ENCODE assay signal across 8 mouse cellular contexts in genomic region chr8:123442871-123443575, GRCm38 (mm10). TPM values are rescaled to one million over a fixed set of nuclear protein-coding genes. Genes with fewer than 3 reads are reported as not detected.
DNase-seq lines count a peak whose midpoint lies in the region; ATAC-seq and TF ChIP-seq lines count a peak whose summit lies in the region.

No protein-coding gene starts in this region.

- peak; percentile 93 for DNase-seq in CD4-positive helper T cell, adult 2 months (ENCODE audit: low read depth, low spot score)
- peak; percentile 74 for DNase-seq in brain, embryonic 18.5 days (ENCODE audit: low read depth, low spot score)
- peak; percentile 91 for DNase-seq in kidney, postnatal 0 days (ENCODE audit: low spot score)
- DNase-seq in liver, embryonic 11.5 days (ENCODE audit: low spot score): peak; percentile 96
- peak; percentile 96 for DNase-seq in naive thymus-derived CD4-positive, alpha-beta T cell, adult 2 months (ENCODE audit: low read depth)

- H3K4me2 ChIP-seq in heart, embryonic 12.5 days: peak overlapping the region; percentile 73
- peak overlapping the region; percentile 74 for H3K4me2 ChIP-seq in kidney, postnatal 0 days (ENCODE audit: low read length)
- peak overlapping the region; percentile 81 for H3K4me2 ChIP-seq in liver, embryonic 11.5 days
- H3K4me2 ChIP-seq in stomach, embryonic 14.5 days (replicated peaks; ENCODE audit: low read depth, low read length): peak overlapping the region; percentile 49

- H3K4me1 ChIP-seq in heart, embryonic 12.5 days (replicated peaks): peaks cover 35% of the 10 kb centered on the region
- H3K4me1 ChIP-seq in kidney, postnatal 0 days (replicated peaks; ENCODE audit: insufficient read depth, low read length): peaks cover 8% of the 10 kb centered on the region; the same call in 1 of the 2 replicates
- peaks cover 9% of the 10 kb centered on the region for H3K4me1 ChIP-seq in liver, embryonic 11.5 days (replicated peaks; ENCODE audit: control insufficient read depth, insufficient read depth, low read length)
- no peaks in the 10 kb centered on the region; the same call in 1 of the 2 replicates for H3K4me1 ChIP-seq in stomach, embryonic 14.5 days (ENCODE audit: control insufficient read depth, insufficient read depth, low read length)

- WGBS in heart, embryonic 12.5 days: 1% methylated on average over 41 of the region's 41 CpGs
- under 1% methylated on average over 41 of the region's 41 CpGs for whole genome bisulfite sequencing in kidney, postnatal 0 days
- 1% methylated on average over 41 of the region's 41 CpGs for WGBS in liver, embryonic 11.5 days
- WGBS in stomach, embryonic 14.5 days: 1% methylated on average over 41 of the region's 41 CpGs

- no peaks in the 10 kb centered on the region for H3K36me3 ChIP-seq in heart, embryonic 12.5 days
- 0 out of 2 replicates have a peak, but pooled peaks cover 3% of the 10 kb centered on the region for H3K36me3 ChIP-seq in kidney, postnatal 0 days (ENCODE audit: insufficient read depth, low read length)
- H3K36me3 ChIP-seq in liver, embryonic 11.5 days (ENCODE audit: control insufficient read depth, insufficient read depth, low read length): no peaks in the 10 kb centered on the region
- H3K36me3 ChIP-seq in stomach, embryonic 14.5 days (ENCODE audit: control insufficient read depth, insufficient read depth, low read length): no peaks in the 10 kb centered on the region

- peak overlapping the region; percentile 6; the same call in 1 of the 2 replicates for H3K27ac ChIP-seq in heart, embryonic 12.5 days (ENCODE audit: poor library complexity, severe bottlenecking)
- H3K27ac ChIP-seq in kidney, postnatal 0 days: peak overlapping the region; percentile 60
- peak overlapping the region; percentile 43 for H3K27ac ChIP-seq in liver, embryonic 11.5 days (ENCODE audit: low read depth, low read length)
- H3K27ac ChIP-seq in stomach, embryonic 14.5 days (ENCODE audit: low read length): no peak overlapping the region

- H3K4me3 ChIP-seq in heart, embryonic 12.5 days: peak overlapping the region; percentile 54
- peak overlapping the region; percentile 55 for H3K4me3 ChIP-seq in kidney, postnatal 0 days (replicated peaks; ENCODE audit: low read depth, low read length)
- peak overlapping the region; percentile 72 for H3K4me3 ChIP-seq in liver, embryonic 11.5 days (ENCODE audit: low read depth, low read length)
- peak overlapping the region; percentile 44 for H3K4me3 ChIP-seq in stomach, embryonic 14.5 days (ENCODE audit: low read depth, low read length)

- peak; percentile 76 for TF ChIP-seq CTCF in kidney, postnatal 0 days (IDR thresholded peaks at IDR 0.05; ENCODE audit: low read depth)

- no peaks in the 10 kb centered on the region for H3K27me3 ChIP-seq in heart, embryonic 12.5 days (replicated peaks)
- H3K27me3 ChIP-seq in kidney, postnatal 0 days (ENCODE audit: insufficient read depth, low read length): no peaks in the 10 kb centered on the region
- no peaks in the 10 kb centered on the region for H3K27me3 ChIP-seq in liver, embryonic 11.5 days (replicated peaks; ENCODE audit: control insufficient read depth, insufficient read depth, low read length)
- no peaks in the 10 kb centered on the region for H3K27me3 ChIP-seq in stomach, embryonic 14.5 days (ENCODE audit: control insufficient read depth, insufficient read depth, low read length)

- H3K9ac ChIP-seq in heart, embryonic 12.5 days: peak overlapping the region; percentile 69
- peak overlapping the region; percentile 72 for H3K9ac ChIP-seq in kidney, postnatal 0 days (ENCODE audit: low read depth, low read length)
- peak overlapping the region; percentile 88 for H3K9ac ChIP-seq in liver, embryonic 11.5 days (ENCODE audit: low read depth, low read length)
- H3K9ac ChIP-seq in stomach, embryonic 14.5 days (replicated peaks; ENCODE audit: low read depth, low read length): peak overlapping the region; percentile 41

- H3K9me3 ChIP-seq in heart, embryonic 12.5 days (replicated peaks): no peaks in the 10 kb centered on the region
- no peaks in the 10 kb centered on the region for H3K9me3 ChIP-seq in kidney, postnatal 0 days (replicated peaks; ENCODE audit: low read length)
- no peaks in the 10 kb centered on the region for H3K9me3 ChIP-seq in liver, embryonic 11.5 days (ENCODE audit: control insufficient read depth, low read length)
- no peaks in the 10 kb centered on the region for H3K9me3 ChIP-seq in stomach, embryonic 14.5 days (ENCODE audit: control insufficient read depth, low read depth, low read length)

- ATAC-seq in erythroid progenitor cell, adult 5-6 weeks (replicated peaks; ENCODE audit: low FRiP score, poor library complexity, severe bottlenecking): peak; percentile 98
- peak; percentile 92 for ATAC-seq in heart, embryonic 12.5 days (ENCODE audit: insufficient number of reproducible peaks, low FRiP score)
- ATAC-seq in kidney, postnatal 0 days (replicated peaks; ENCODE audit: low FRiP score, low read depth): peak; percentile 92
- ATAC-seq in liver, embryonic 11.5 days (replicated peaks; ENCODE audit: low FRiP score): peak; percentile 96
- ATAC-seq in stomach, embryonic 14.5 days (ENCODE audit: insufficient number of reproducible peaks, insufficient read depth, low FRiP score, low read depth): peak; percentile 91

RNA-seq across cellular contexts. Expression of gene Def8, which starts 19.7 kb away (rescaled TPM):
- total RNA-seq in erythroid progenitor cell, adult 5-6 weeks (2015; ENCODE audit: low replicate concordance): 8.8 and 15.1 TPM in 2 replicates
- total RNA-seq in erythroid progenitor cell, adult 5-6 weeks (2017; ENCODE audit: low replicate concordance): 3.5 and 8.9 TPM in 2 replicates
- 34.7 and 36.0 TPM in 2 replicates for polyA plus RNA-seq in heart, embryonic 12.5 days (2016; fragmentation: Nextera tagmentation; extraction: Ambion mirVana)
- 33.4 and 36.6 TPM in 2 replicates for polyA plus RNA-seq in kidney, postnatal 0 days (2015; fragmentation: Nextera tagmentation; extraction: Ambion mirVana)
- polyA plus RNA-seq in liver, embryonic 11.5 days (2014; fragmentation: Nextera tagmentation; extraction: Ambion mirVana): 27.0 and 32.7 TPM in 2 replicates
- 30.2 and 30.9 TPM in 2 replicates for polyA plus RNA-seq in stomach, embryonic 14.5 days (2014; fragmentation: Nextera tagmentation; extraction: Ambion mirVana)

RNA-seq across cellular contexts. Expression of gene Tubb3, which starts 31.8 kb away (rescaled TPM):
- not detected in 2 replicates for total RNA-seq in erythroid progenitor cell, adult 5-6 weeks (2015; ENCODE audit: low replicate concordance)
- not detected in 2 replicates for total RNA-seq in erythroid progenitor cell, adult 5-6 weeks (2017; ENCODE audit: low replicate concordance)
- polyA plus RNA-seq in heart, embryonic 12.5 days (2016; fragmentation: Nextera tagmentation; extraction: Ambion mirVana): 7.6 and 9.1 TPM in 2 replicates
- polyA plus RNA-seq in kidney, postnatal 0 days (2015; fragmentation: Nextera tagmentation; extraction: Ambion mirVana): 0.23 and 0.75 TPM in 2 replicates
- 6.0 and 6.9 TPM in 2 replicates for polyA plus RNA-seq in liver, embryonic 11.5 days (2014; fragmentation: Nextera tagmentation; extraction: Ambion mirVana)
- polyA plus RNA-seq in stomach, embryonic 14.5 days (2014; fragmentation: Nextera tagmentation; extraction: Ambion mirVana): 83.3 and 89.6 TPM in 2 replicates

RNA-seq across cellular contexts. Expression of gene Afg3l1, which starts 34.7 kb away (rescaled TPM):
- 8.6 and 13.4 TPM in 2 replicates for total RNA-seq in erythroid progenitor cell, adult 5-6 weeks (2015; ENCODE audit: low replicate concordance)
- total RNA-seq in erythroid progenitor cell, adult 5-6 weeks (2017; ENCODE audit: low replicate concordance): 6.5 and 9.6 TPM in 2 replicates
- 56.4 and 61.8 TPM in 2 replicates for polyA plus RNA-seq in heart, embryonic 12.5 days (2016; fragmentation: Nextera tagmentation; extraction: Ambion mirVana)
- 40.3 and 48.0 TPM in 2 replicates for polyA plus RNA-seq in kidney, postnatal 0 days (2015; fragmentation: Nextera tagmentation; extraction: Ambion mirVana)
- polyA plus RNA-seq in liver, embryonic 11.5 days (2014; fragmentation: Nextera tagmentation; extraction: Ambion mirVana): 42.2 and 43.0 TPM in 2 replicates
- polyA plus RNA-seq in stomach, embryonic 14.5 days (2014; fragmentation: Nextera tagmentation; extraction: Ambion mirVana): 35.8 and 36.3 TPM in 2 replicates

RNA-seq across cellular contexts. Expression of gene Mc1r, which starts 36.1 kb away (rescaled TPM):
- not detected in 2 replicates for total RNA-seq in erythroid progenitor cell, adult 5-6 weeks (2015; ENCODE audit: low replicate concordance)
- total RNA-seq in erythroid progenitor cell, adult 5-6 weeks (2017; ENCODE audit: low replicate concordance): not detected in 2 replicates
- not detected in 2 replicates for polyA plus RNA-seq in heart, embryonic 12.5 days (2016; fragmentation: Nextera tagmentation; extraction: Ambion mirVana)
- not detected in 2 replicates for polyA plus RNA-seq in kidney, postnatal 0 days (2015; fragmentation: Nextera tagmentation; extraction: Ambion mirVana)
- polyA plus RNA-seq in liver, embryonic 11.5 days (2014; fragmentation: Nextera tagmentation; extraction: Ambion mirVana): 0.04 and 0.06 TPM in 2 replicates
- polyA plus RNA-seq in stomach, embryonic 14.5 days (2014; fragmentation: Nextera tagmentation; extraction: Ambion mirVana): 0.10 TPM in 1 of 2 replicates, not detected in the other
